Mouse (Mus musculus): Measurements from ENCODE around the gene Gm49393.
"Not testable (repeated sequence)": the region's sequence is repeated elsewhere in the genome, so short reads cannot be mapped to it uniquely, and the experiment has no call there.

The Gm49393 gene

DNA sequence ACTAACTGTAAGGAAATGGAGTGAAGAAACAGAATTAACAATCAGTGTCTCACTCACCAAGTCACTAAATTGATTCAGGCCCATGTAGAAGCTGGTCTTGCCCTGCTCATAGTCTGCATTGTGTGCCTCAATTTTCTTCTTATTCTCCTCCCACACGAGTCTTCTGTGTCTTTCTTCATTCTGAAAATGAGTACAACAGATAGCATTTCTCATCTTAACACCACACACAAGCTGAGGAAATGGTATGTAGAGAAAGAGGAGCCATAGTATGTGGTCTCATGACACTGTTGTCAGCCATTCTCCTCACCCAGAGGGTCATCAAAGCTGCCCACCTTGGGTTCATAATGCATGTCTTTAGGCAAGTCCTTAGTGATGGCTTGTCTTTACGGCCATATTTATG lies at the start of gene Gm49393:
TSS of gene Gm49393 (minus strand) at position 101 of the 400 bp plus-strand sequence.
- DNase-seq (ENCODE audit: low spot score), result not testable (repeated sequence)

DNA sequence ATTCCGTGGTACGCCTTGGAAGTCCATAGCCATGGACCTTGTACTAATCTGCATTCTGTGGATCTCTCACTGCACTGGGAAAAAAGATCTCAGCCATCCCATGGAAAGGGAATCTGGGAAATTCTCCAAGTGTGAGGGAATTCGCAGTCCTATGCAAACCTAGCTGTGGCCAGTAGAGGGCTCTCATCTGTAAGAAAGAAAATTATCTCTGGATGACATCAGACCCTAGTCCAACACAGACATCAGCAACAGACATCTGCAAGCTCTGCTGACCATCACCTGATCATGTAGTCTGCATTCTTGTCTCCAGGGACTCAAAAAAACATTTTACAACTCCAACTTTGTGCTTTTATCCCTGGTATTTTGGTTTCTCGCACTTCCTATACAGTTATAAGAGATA lies 36.9 kb upstream of the Gm49393 start:
- not testable (repeated sequence) for DNase-seq (ENCODE audit: low spot score)

DNA sequence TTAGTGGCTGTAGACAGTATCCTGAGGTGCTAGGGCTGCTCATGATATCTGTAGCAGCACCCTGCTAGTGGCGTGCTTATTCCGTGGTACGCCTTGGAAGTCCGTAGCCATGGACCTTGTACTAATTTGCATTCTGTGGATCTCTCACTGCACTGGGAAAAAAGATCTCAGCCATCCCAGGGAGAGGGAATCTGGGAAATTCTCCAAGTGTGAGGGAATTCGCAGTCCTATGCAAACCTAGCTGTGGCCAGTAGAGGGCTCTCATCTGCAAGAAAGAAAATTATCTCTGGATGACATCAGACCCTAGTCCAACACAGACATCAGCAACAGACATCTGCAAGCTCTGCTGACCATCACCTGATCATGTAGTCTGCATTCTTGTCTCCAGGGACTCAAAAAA lies 28.6 kb upstream of the Gm49393 start:
- not testable (repeated sequence) for DNase-seq (ENCODE audit: low spot score)

DNA sequence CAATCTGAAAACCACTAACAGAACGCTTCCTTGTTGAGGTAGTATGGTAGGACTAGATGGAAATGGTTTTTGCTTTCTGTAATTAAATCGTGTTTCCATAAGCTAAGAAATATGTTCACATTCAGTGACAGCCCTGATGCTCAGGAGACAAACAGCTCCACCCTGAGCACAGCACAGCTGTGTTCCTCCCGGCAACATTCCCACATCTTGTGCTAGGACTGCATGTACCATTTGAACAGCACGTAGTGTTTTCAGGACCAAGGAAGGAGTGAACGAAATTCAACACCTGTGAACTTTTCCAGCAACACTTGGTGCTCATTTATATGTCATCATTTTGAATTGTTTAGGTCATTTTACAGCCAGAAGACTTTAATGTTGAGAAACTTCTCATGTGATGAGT lies 26.3 kb upstream of the Gm49393 start:
- no peak for DNase-seq (ENCODE audit: low spot score)

DNA sequence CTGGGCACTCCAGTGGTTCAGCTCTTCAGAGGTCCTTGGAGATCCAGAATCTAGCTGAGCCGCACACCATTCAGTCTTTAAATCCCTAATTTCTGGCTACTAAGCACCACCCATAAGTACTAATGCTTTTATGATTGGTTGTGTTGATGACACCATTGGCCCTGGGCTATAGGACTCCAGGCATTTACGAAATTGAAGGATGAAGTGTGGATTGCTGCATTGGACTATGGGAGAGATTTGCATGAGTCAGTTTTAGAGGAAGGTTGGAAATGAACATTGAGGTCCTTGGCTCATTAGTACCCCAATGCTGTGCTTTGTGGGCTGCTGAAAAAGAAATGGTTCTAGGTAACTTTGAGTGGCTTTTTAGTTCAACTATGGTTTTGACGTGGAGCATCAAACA lies 6.5 kb upstream of the Gm49393 start, which contains the start of gene Tpbpa:
TSS of gene Tpbpa (minus strand) at position 101 of the 400 bp plus-strand sequence.
- not testable (repeated sequence) for DNase-seq (ENCODE audit: low spot score)

DNA sequence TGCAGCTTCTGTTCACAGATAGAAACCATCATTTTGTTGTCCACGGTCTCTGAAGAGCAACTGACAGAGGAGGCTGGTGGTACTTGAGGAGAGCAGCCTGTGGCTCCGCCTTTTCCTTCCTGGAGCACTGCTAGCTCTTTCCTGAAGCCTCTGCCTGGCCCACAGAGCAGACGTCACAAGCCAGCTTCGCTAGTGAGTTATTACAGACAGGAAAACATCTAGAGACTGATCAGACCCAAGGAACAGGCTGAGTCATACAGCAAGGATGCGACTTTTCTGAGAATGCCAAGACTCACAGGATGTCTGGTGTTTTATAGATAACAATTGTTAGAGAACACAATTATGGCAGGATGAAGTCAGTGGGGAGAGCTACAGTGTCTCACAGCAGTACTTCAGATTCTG lies 1.1 kb upstream of the Gm49393 start, which contains the start of the genes Gm49391 and Ctla2a:
TSS of gene Gm49391 (minus strand) at position 72 of the 402 bp plus-strand sequence.
TSS of gene Ctla2a (minus strand) at position 126 of the 402 bp plus-strand sequence.
- peak; percentile 67 for DNase-seq (ENCODE audit: low spot score)

DNA sequence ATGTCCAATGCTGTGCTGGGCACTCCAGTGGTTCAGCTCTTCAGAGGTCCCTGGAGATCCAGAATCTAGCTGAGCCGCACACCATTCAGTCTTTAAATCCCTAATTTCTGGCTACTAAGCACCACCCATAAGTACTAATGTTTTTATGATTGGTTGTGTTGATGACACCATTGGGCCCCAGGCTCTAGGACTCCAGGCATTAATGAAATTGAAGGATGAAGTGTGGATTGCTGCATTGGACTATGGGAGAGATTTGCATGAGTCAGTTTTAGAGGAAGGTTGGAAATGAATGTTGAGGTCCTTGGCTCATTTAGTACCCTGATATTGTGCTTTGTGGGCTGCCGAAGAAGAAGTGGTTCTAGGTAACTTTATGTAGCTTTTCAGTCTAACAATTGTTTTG lies 30.6 kb downstream of the Gm49393 start, which contains the start of gene Tpbpb:
TSS of gene Tpbpb (minus strand) at position 101 of the 400 bp plus-strand sequence.
- not testable (repeated sequence) for DNase-seq (ENCODE audit: low spot score)

DNA sequence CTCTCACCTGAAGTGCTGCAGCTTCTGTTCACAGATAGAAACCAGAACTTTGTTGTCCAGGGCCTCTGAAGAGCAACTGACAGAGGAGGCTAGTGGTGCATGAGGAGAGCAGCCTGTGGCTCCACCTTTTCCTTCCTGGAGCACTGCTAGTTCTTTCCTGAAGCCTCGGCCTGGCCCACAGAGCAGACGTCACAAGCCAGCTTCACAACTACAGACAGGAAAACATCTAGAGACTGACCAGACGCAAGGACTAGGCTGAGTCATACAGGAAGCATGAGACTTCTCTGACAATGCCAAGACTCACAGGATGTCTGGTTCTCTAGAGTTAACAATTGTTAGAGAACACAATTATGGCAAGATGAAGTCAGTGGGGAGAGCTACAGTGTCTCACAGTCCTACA lies 38.1 kb downstream of the Gm49393 start, which contains the start of gene Ctla2b:
TSS of gene Ctla2b (minus strand) at position 120 of the 400 bp plus-strand sequence.
- peak; percentile 57 for DNase-seq (ENCODE audit: low spot score)

DNA sequence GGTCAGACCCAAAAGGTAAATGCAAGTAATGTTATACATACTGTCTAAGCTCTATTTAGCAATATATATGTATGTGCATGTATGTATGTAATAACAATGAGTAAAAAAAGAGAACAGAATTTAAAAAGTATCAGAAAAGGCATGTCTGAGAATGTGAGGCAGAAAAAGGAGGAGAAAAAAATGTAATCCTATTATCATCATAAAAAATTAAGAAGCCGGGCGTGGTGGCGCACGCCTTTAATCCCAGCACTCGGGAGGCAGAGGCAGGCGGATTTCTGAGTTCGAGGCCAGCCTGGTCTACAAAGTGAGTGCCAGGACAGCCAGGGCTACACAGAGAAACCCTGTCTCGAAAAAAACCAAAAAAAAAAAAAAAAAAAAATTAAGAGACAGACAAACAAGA lies 38.6 kb downstream of the Gm49393 start, which contains the start of gene Gm49392:
TSS of gene Gm49392 (minus strand) at position 101 of the 400 bp plus-strand sequence.
- not testable (repeated sequence) for DNase-seq (ENCODE audit: low spot score)

DNA sequence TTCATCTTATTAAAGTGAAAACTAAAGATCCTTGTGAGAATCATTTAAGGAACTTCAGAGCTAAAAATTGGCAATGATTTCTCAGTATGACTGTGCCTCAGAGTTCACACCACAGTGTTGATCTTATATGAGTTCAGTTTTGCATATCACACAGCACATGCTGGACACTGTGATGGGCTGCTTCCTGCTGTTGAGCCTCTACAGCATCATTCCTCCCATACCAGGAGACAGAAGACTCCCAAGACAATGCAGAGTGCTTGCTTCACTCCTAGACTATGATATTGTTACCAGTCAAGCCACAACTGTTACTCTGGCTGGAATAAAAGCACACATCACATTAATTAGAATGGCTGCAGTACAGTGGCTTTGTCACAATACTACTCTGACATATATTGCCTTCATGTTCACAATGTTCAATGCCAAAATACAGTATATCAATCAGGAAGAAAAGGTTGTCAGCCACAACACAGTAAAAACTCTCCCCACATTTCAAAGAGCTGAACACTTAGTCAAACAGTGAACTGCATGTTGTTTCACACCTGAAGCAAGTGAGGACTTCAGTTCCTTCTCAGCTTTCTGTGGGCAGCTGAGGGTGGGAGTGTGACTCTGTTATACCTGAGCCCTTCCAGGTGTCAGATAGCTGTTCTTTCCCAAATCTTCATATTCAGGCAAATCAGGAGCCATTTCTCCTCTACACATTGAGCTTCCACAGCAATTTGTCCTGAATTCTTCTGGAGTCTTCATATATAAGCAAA lies 39.8 kb downstream of the Gm49393 start:
- DNase-seq (ENCODE audit: low spot score), result no peak

DNA sequence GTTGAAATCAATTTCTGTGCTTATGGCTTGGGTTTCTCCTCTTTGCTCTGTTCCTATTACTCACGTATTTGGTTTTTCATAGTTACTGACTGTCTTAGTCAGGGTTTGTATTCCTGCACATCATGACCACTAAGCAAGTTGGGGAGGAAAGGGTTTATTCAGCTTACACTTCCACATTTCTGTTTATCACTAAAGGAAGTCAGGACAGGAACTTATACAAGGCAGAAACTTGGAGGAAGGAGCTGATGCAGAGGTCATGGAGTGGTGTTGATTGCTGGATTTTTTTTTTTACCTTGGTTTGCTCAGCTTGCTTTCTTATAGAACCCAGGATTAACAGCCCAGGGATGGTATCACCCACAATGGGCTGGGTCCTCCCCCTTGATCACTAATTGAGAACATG lies 43.1 kb downstream of the Gm49393 start:
- DNase-seq (ENCODE audit: low spot score), result no peak

DNA sequence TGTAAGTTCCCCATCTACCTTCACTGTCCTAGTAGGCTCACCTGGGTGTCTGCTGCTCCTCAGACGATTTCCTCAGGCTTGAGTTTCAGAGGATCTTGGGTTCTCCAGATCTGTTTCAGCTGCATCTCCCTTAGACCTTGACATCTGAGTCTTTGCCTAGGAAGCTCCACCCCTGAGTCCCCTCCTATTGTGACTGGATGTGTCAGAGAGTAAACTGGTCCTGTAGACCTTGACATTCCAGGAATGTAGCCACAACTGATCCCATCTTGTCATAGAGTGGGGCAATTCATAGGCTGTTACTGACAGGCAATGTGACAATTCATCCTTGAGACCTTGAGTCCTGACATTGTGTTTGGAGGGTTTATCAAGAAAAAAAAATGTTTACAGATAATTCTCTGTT lies 71.1 kb downstream of the Gm49393 start, which contains the start of gene 4930486L24Rik:
TSS of gene 4930486L24Rik (minus strand) at position 195 of the 400 bp plus-strand sequence.
- no peak for DNase-seq (ENCODE audit: low spot score)

DNA sequence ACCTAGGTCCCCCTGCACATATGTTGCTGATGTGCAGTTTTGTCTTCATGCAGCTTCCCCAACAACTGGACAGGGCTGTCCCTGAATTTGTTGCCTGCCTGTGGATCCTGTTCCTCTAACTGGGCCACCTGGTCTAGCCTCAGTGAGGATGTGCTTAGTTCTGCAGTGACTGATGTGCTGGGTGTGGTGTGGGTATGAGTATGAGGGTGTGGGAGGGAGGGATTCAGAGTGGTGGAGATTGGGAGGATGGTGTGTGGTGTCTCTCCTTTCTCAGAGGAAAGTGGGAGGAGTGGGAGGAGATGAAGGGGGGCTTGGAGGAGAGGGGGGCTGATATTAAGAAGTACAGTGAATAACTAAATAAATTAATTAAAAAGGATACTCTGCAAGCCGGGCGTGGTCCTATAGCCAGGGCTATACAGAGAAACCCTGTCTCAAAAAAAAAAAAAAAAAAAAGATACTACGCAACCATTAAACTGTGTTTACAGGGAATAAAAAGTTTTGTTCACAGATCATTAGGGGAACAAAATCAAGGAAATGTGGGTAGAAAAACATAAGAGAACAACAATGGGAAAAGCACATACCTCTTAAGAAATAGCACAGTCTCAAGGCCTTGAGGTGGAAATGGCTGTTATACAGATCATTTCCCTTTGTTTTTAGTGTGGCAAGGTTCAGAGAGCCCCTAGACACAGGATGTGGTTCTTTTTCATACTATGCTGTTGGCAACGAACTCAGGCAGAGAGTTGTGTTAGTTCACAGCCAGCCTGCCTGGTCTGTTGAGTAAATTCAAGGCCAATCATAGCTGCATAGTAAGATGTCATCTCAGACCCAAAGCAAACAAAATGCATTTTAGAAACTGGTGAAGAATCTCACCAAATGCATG lies 86.9 kb downstream of the Gm49393 start:
- peak; percentile 82 for DNase-seq (ENCODE audit: low spot score)

DNA sequence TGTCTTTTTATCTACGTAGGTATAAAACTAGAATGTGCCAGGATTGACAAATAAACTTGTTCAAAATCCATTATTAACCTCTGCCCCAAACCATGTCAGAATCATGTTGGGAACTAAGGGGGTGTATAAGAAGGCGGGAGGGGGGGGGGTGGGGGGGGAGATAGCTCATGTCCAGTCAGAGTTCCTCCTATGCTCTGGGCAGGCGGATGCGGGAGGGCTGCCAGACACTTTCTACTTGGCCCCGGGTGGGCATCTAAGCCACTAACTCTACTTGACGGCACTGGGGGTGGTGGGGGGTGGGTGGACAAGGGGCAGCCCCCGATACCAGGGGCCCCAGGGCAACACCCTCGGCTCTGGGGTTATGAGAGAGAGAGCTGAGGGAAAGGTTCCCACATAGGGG lies 92.2 kb downstream of the Gm49393 start:
- no peak for DNase-seq (ENCODE audit: low spot score)

DNA sequence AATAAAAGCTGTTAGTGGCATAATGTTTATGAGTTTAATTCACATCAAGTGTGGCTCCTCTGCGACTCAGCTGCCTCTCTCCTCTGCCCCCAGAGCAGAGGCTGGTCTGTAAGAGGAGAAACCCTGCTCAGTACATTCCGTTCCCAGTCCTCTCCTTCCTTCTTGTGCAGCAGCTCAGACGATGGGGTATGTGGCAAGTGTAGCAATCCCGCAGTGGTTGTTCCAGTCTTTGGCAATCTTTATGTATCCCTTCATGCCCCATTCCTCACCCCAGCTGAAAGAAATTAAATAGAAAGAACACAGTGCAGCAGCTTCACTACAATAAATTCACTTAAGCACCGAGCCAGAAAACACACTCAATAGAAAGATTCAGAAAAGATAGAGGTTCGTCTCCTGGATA lies 92.7 kb downstream of the Gm49393 start:
- peak; percentile 26 for DNase-seq (ENCODE audit: low spot score)

DNA sequence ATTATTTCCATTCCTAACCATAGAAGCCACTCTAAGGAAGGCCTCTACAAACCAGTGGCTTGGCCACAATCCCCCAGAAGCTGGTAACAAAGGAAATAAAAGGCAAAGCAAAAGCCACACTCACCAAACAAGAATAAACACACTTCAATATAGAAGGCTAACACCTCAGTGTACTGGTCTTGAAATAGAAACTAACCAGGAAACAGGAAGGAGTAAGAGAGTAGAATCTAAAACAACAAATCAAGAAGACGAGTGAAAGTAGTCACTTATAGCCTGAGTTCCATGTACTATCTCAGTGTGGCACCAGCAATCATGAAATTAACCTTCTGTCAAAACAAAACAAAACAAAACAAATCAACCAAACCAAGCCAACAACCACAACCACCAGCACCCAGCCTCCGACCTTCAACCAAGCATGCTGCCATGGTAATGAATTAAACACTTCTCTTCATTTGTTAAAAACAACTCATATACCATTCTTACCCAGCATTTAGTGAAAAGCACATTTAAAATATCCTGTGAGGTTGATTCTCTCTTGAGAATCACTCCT lies 96.0 kb downstream of the Gm49393 start:
- peak; percentile 56 for DNase-seq (ENCODE audit: low spot score)

DNA sequence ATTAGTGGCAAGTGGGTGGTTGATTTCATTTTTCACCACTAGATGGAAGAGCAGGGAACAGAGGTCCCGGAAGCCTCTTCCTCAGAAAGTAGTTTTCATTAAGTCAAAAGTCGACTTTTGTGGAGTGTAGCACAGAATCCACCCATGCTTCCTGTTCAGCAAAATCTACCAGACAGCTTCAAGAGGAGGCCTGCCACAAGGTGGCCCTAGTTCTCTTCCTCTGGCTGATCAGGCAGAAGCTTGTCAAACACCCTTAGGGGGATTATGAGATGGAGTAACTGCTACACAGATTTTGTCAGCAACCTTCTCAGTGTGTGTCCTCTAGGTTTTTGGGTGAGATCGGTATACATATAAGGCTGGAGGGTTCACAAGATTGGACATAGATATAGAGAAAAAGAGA lies 109.3 kb downstream of the Gm49393 start:
- peak; percentile 70 for DNase-seq (ENCODE audit: low spot score)

DNA sequence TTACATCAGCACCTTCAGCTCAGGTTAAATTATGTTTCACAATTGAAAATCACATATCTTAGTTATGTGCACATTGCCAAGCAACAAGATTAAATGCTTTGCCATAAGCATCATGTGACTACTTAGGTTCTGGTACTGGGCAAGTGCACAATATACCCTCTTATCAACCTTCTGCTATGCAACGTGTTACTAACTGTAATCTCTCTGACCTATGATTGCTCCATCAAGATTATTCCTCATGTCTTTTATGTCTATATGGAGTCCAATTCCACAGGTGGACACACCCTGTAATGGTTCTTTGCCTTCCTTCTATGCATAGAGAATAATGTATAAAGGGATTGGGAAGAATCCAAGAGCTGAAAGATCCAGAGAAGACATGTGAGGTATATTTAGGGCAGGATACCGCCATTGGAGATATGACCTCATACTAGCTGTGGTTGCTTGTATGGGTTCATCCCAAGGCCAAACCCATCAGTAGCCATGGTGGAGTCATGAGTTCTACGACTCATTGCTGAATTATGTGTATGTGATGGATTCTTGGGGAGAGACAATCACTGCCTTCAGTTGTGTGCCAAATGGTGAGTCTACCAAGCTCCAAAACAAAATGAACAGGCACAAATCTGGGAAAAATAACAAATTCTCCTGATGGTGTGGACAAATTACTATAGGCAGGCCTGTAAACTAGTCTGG lies 114.8 kb downstream of the Gm49393 start:
- DNase-seq (ENCODE audit: low spot score), result no peak

DNA sequence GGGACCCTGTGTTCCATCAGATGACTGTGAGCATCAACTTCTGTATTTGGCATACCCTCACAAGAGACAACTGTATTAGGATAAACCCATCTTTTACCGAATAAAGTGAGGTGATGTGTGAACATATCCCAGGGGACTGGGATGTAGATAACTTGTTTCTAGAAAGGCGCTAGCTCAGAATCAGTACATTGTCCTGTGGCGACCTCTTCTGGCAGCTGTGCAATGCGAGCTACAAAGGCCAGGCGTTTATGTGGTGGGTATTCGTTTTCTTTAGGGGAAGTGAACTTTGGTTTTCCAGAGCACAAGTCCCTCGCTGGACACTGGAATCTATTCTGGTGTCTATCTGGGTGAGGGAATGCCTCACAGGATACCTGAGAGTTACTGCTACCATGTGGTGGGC lies 115.9 kb downstream of the Gm49393 start:
- no peak for DNase-seq (ENCODE audit: low spot score)

DNA sequence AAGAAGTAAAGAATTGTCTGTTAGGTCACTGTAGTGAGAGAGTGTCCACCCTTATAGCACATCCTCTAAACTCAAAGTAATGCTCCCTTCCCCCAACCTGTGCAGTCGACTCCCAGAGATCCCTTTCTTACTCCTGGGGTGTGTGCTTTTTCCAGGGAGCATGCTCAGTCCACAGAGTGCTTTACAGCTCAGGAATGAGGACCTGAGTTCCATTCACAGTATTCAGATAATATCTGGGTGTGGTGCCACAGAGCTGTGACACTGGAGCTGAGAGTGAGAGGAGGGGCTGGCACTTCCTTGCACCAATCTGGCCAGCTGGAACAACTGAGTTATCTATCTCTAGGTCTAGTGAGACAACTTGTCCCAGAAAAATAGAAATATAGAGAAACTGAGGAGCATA lies 121.7 kb downstream of the Gm49393 start:
- DNase-seq (ENCODE audit: low spot score), result no peak

DNA sequence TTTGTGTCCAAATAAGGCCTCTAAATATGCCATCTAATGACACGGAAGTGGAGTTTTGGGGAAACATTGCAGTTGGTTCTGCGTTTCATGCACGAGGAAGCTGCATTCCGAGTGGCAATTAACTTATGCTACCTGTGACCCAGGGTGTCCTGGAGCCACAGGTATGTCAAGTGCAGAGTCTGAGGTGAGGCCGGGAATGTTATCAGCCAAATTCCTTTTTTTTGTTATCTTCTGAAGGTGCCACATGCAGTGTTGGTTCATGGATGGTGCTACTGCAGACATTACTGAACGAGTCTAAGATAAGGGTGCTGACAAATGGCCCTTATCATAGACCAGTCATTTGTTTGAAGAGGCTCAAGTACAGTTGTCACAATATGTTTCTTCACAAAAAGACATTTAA lies 122.6 kb downstream of the Gm49393 start:
- DNase-seq (ENCODE audit: low spot score), result no peak

Measured in T-cell, adult 2 months (primary cell).